Mouse (Mus musculus): Measurements from ENCODE around the gene Hjurp.

Gene Hjurp

GRCm38 (mm10) chr1:88277098-88277817, at the start of gene Hjurp, which contains the start of gene Trpm8:
Gene Hjurp (minus strand): TSS chr1:88277633.
Gene Trpm8 (plus strand): TSS chr1:88277661.
- peak; percentile 100 for DNase-seq (ENCODE audit: low spot score)

GRCm38 (mm10) chr1:88323101-88323500, 45.7 kb upstream of the Hjurp start:
- DNase-seq (ENCODE audit: low spot score): no peak

GRCm38 (mm10) chr1:88322146-88322545, 44.7 kb upstream of the Hjurp start:
- no peak for DNase-seq (ENCODE audit: low spot score)

- DNase-seq (ENCODE audit: low spot score): no peak
These were observed 43.5 kb upstream of the Hjurp start for GRCm38 (mm10) chr1:88320821-88321395.

- DNase-seq (ENCODE audit: low spot score): peak; percentile 64
These were observed 41.2 kb upstream of the Hjurp start for GRCm38 (mm10) chr1:88318531-88319060.

- no peak for DNase-seq (ENCODE audit: low spot score)
These were observed 39.8 kb upstream of the Hjurp start for GRCm38 (mm10) chr1:88317279-88317678.

GRCm38 (mm10) chr1:88310349-88310748, 32.9 kb upstream of the Hjurp start:
- no peak for DNase-seq (ENCODE audit: low spot score)

- no peak for DNase-seq (ENCODE audit: low spot score)
These were observed 32.5 kb upstream of the Hjurp start for GRCm38 (mm10) chr1:88309905-88310304.

- DNase-seq (ENCODE audit: low spot score): no peak
These were observed 31.6 kb upstream of the Hjurp start for GRCm38 (mm10) chr1:88309020-88309419.

GRCm38 (mm10) chr1:88307180-88307579, 29.7 kb upstream of the Hjurp start:
- no peak for DNase-seq (ENCODE audit: low spot score)

- no peak for DNase-seq (ENCODE audit: low spot score)
These were observed 29.1 kb upstream of the Hjurp start for GRCm38 (mm10) chr1:88306543-88306942.

- no peak for DNase-seq (ENCODE audit: low spot score)
These were observed 27.8 kb upstream of the Hjurp start for GRCm38 (mm10) chr1:88305018-88305795.

GRCm38 (mm10) chr1:88304261-88304985, 27.0 kb upstream of the Hjurp start:
- no peak for DNase-seq (ENCODE audit: low spot score)

- DNase-seq (ENCODE audit: low spot score): no peak
These were observed 26.3 kb upstream of the Hjurp start for GRCm38 (mm10) chr1:88303762-88304161.

GRCm38 (mm10) chr1:88302057-88302740, 24.8 kb upstream of the Hjurp start:
- DNase-seq (ENCODE audit: low spot score): no peak

GRCm38 (mm10) chr1:88301121-88302014, 23.9 kb upstream of the Hjurp start:
- DNase-seq (ENCODE audit: low spot score): no peak

- DNase-seq (ENCODE audit: low spot score): no peak
These were observed 23.0 kb upstream of the Hjurp start for GRCm38 (mm10) chr1:88300301-88301050.

- no peak for DNase-seq (ENCODE audit: low spot score)
These were observed 22.1 kb upstream of the Hjurp start for GRCm38 (mm10) chr1:88299529-88299945.

- no peak for DNase-seq (ENCODE audit: low spot score)
These were observed 21.5 kb upstream of the Hjurp start for GRCm38 (mm10) chr1:88298686-88299528.

Data from urinary bladder, postnatal 14 days (tissue).